Mouse (Mus musculus) liver, embryonic 14.5 days (tissue): ENCODE results near the gene Gm43518.

Experiments used
- CTCF ChIP-seq: IDR thresholded peaks from 2 replicates; pipeline ENCODE4 v1.5.1; 2016; ENCODE audit warnings: antibody characterized with exemption, low read depth, control low read depth
- EP300 ChIP-seq: IDR thresholded peaks from 2 replicates; pipeline ENCODE4 v1.6.1; 2016; ENCODE audit warnings: antibody characterized with exemption, low read depth

DNA sequence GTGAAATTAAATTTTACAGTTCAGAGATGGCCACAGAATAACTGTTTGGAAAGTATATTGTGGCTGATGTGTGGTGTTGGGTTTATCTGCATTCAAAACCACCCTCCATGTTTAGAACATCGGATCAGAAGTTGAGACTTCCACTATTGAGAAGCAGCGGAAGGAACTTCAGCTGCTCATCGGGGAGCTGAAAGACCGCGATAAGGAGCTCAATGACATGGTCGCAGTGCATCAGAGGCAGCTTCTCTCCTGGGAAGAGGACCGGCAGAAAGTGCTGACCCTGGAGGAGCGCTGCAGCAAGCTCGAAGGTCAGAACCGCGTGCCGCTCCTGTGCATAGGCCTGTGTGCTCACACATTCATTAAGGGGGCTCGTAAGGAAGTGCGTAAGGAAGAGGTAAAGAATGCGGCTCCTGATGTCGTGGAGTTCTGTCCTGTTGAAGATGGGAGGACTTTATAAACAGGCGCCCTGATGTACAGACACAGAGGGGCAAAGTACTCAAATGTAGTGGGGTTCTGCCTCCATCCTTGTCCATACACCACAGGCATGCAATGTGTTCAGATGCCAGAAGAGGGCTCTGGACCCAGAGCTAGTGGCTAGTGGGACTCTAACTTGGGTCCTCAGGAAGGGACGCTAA is 6.9 kb downstream of the Gm43518 start:
- TF ChIP-seq CTCF (peak; percentile 76), EP300 (no peak)
